Mouse (Mus musculus) kidney, adult 9 months (tissue): ENCODE measurements around the gene Duxbl2.
"Not testable (repeated sequence)": the region's sequence is repeated elsewhere in the genome, so short reads cannot be mapped to it uniquely, and the experiment has no call there.

Source experiments
- DNase-seq: peaks from one replicate; pipeline ENCODE4 v3.0.0; 2022

Gene Duxbl2

DNA sequence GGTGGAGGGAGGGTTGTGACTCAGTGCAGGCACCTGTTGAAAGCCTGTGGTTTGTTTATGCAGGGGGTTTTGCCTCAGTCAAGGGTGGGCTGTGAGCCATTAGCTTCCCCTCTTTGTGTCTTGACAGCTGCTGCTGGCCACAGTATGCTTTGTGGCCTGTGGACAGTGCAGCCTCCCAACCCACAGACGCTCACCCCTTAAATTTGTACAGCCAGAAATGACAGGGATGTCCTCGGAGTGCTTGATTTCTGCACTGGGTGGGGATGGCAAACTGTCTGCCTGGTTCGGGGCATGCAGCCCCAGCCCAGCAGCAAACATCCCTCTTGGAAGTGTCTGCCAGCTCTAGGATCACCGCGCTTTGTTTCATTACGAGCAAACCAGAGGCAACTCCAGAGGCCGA, at the start of gene Duxbl2:
Gene Duxbl2, plus strand, starts transcription at position 200 of the 400 bp plus-strand sequence.
- DNase-seq, result not testable (repeated sequence)

- DNase-seq, result not testable (repeated sequence)
These were observed 41.3 kb upstream of the Duxbl2 start for GRCm38 (mm10) chr14:26076620-26077390.

GRCm38 (mm10) chr14:26081216-26081615, 36.9 kb upstream of the Duxbl2 start, which contains the start of gene Cphx2:
TSS of gene Cphx2 (plus strand) at chr14:26081516.
- not testable (repeated sequence) for DNase-seq

DNA sequence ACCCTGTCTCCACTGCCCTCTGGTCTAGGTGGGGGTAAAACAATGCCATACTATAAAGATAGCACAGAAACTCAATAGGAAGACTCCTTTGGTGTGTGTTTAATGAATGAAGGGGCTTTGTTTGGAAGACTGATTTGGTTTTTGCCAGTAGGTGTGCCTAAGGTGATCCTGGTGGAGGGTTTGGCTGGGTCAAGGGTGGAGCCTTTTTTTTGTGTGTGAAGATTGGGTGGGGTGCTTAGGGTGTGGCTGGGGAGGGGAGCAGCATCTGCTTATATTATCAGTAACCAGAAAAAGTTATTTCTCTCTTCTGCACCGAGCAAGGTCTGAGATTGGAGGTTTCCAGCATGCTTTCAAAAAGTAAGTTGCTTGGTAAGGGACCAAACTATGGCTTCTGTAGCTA, 36.2 kb upstream of the Duxbl2 start, which contains the start of gene Cphx3:
Gene Cphx3, plus strand, starts transcription at position 301 of the 400 bp plus-strand sequence.
- not testable (repeated sequence) for DNase-seq

DNA sequence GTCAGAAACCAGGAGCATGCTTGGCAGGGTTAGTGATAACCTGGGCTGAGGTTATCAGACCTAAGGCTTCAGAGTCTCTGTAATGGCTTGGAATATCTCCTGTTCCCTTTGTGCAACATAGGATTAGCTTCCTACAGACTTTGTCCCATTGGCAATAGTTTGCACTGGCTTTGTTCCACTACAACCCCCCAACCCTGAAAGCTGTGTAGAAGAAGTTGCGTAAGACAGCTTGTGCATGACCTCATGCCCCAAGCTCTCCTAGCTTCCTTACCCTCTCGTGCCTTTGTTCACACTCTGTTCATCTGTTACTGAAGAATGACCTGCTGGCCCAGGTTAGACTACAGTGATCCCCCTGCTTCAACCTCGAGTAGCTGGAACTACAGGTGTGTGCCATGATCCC, 20.5 kb upstream of the Duxbl2 start:
- not testable (repeated sequence) for DNase-seq

DNA sequence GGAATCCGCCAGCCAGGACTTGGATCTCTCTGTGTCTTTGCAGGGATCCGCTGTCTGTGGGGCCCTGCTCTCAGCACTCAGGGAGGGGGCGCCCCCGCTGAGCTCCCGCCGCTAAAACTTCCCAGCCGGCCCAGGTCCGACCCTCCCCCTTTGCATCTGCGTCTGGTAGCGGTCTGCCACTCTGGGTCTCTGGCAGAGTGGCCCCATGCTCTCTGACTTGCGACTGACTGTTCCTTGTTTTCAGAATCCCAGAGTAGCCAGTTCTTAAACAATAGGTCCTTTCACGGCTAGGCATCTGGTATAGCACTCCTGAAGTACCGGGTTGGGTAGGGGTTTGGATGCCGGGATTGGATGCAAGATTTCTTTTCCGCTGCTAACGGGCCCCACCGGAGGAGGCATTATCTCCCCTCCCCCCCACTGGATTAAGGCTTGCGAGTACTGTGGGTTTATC, 426 bp downstream of the Duxbl2 start:
- DNase-seq, result not testable (repeated sequence)

GRCm38 (mm10) chr14:26119095-26119494, 946 bp downstream of the Duxbl2 start:
- not testable (repeated sequence) for DNase-seq

- DNase-seq, result not testable (repeated sequence)
These were observed 28.9 kb downstream of the Duxbl2 start for GRCm38 (mm10) chr14:26147095-26147494.

DNA sequence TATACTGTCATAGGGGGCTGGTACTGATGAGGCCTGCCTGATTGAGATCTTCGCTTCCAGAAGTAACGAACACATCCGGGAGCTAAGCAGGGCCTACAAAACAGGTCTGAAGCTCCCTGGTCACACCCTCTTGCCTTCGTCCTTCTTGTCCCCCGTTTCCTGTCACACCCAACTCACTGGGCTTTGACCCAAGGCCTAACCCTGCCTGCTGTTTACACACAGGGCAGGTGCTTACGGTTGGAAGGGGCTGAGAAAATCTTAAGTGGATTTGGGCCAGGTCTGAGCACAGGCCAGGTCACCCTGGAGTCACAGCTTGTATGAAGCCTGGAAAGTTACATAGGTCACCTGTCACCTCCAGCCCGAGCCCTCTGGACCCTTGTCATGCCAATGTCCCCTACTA, 37.9 kb downstream of the Duxbl2 start:
- DNase-seq, result not testable (repeated sequence)

- not testable (repeated sequence) for DNase-seq
These were observed 43.0 kb downstream of the Duxbl2 start for GRCm38 (mm10) chr14:26161156-26161555.

- not testable (repeated sequence) for DNase-seq
These were observed 44.3 kb downstream of the Duxbl2 start for GRCm38 (mm10) chr14:26162423-26162822.

DNA sequence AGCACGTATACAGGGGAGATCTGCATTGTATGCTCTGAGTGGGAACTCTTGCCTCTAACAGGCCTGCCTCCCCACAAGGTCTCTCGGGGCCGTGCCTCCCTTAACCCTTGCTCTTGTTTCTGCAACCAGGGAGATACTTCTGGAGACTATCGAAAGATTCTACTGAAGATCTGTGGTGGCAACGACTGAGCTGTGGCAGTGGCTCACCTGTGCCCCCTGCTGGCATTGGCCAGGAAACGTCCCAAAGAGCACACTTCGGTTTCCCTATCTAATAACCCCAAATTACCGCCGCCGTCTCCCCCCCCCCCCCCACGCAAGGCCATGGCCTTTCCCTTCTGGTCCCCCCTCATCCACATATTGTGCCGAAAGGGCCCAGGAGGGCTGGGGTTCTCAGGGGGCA, 47.1 kb downstream of the Duxbl2 start:
- not testable (repeated sequence) for DNase-seq

DNA sequence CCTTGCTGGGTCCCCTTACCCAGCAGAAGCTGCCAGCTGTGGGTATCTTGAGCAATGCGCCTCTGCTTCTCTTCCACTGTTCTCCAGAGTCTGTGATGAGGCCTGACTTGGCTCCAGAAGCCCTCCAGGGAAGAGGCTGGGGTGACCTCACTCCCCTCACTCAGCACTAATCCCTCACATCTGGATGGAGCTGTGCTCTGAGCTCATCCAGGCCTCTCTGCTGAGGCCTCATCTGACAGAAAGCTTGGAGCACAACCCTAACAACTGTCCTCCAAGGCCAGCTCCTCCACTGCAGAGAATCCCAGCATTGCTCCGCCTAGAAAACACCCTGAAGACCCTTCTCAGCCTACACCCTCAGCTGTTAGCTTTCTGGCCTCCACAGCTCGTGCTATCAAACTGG, 55.8 kb downstream of the Duxbl2 start:
- DNase-seq, result not testable (repeated sequence)

DNA sequence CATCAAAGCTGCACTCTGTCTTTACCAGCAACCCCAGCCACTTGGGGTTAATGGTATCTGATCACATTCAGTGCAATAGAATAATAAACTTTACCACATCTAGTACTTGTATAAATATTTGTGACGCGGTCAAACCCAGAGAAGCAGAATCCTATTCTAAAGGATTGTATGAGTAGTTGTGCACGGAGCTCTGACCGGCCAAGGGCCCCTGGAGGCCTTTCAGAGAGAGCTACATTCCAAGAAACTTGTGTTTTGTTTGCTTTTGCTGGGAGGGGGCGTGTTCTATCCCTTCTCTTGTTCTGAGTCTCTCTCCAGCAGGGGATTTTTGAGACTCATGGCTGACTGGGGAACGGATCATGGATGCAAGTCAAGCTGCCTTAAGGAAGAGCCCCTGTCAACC, 56.9 kb downstream of the Duxbl2 start:
- DNase-seq, result not testable (repeated sequence)
